Mouse (Mus musculus) liver, postnatal 0 days (tissue): ENCODE results near the gene Gnao1.

Source experiments
- CTCF ChIP-seq: sonication (generic); IDR thresholded peaks from 2 replicates; pipeline ENCODE4 v1.5.1; 2016; ENCODE audit warnings: antibody characterized with exemption, low read depth
- EP300 ChIP-seq: IDR thresholded peaks from 2 replicates; pipeline ENCODE4 v1.6.1; 2016; ENCODE audit warnings: antibody characterized with exemption, low read depth, mild to moderate bottlenecking

DNA sequence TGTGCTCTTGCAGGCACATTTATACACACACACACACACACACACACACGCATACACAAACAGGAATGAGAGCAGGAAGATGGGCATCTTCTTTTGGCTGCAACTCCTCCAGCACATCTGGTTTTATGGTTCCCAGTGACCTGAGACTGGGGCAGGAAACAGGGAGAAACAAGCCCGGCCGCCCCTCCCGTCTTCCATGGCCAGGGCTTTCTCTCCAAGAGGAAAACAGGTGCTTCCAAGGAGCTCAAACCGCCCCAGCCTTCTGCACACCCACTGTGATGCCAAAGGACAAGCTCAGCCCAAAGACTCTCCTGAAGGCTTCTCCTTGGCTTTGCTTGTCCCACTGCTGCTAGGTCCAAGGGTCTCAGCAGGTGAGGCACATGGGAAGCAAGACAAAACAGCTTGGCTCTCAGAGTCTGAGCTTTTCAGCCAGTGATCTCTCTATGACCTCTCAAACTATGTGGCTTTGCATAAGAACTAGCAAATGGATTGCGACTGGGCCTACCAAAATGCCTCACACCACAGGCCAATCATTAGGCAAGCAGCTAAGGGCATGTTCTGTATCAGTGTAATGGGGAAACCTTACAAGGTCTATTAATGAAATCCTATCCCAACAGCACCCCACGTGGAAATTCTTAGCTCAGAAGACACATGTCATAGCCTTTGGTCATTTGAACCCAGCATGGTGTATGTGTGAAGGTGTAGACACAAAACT is 160.0 kb downstream of the Gnao1 start:
- TF ChIP-seq CTCF (no peak), EP300 (no peak)
